Mouse (Mus musculus) olfactory bulb, adult 2 months (tissue): ENCODE measurements around the gene Reep3.

Experiments
- CTCF ChIP-seq: fragments of 200-500 bp; IDR thresholded peaks from 2 replicates; pipeline ENCODE4 v1.5.1; 2012; ENCODE audit warnings: low read depth, mild to moderate bottlenecking, low read length, moderate library complexity; ENCODE audit not compliant: insufficient read depth
- POLR2A ChIP-seq: fragments of 200-500 bp; IDR thresholded peaks from 2 replicates; pipeline ENCODE4 v1.6.1; 2012; ENCODE audit warnings: mild to moderate bottlenecking, low read depth, low read length, moderate library complexity; ENCODE audit not compliant: insufficient read depth

DNA sequence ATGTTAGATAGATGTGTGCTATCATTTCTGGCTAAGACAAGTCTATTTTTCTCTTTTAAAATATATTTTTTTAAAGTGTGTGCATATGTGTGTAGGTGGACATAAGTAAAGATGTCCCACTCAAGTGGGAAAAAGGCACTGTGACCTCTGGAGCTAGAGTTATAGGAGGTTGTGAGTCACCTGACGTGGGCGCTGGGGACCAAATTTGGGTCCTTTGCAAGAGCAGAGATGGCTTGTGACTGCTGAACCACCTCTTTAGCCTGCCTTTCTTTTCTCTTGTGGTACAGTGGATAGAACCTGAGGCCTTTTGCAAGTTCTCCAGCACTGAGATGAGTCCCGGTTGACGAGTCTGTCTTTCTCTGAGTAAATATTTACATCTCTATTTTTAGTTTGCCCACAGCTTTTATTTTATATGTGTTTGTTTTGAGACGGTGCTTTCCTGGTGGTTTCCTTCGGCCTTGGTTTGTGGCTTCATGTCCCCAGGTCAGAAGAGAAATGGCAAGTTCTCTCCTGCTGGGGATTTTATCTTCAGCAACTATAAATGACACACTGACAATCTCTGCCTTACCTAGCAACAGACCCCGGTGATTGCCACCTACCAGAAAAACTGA, 31.4 kb downstream of the Reep3 start:
- TF ChIP-seq POLR2A (no peak), CTCF (no peak)
